Mouse (Mus musculus): ENCODE results near the gene Smim10l2a.
A peak's percentile ranks its signal among the peaks of the same experiment; 100 is the strongest.

Gene Smim10l2a

GRCm38 (mm10) chrX:56374431-56375128, at the start of gene Smim10l2a:
TSS of gene Smim10l2a (plus strand) at chrX:56374586.
- DNase-seq (ENCODE audit: low spot score), result peak; percentile 23

DNA sequence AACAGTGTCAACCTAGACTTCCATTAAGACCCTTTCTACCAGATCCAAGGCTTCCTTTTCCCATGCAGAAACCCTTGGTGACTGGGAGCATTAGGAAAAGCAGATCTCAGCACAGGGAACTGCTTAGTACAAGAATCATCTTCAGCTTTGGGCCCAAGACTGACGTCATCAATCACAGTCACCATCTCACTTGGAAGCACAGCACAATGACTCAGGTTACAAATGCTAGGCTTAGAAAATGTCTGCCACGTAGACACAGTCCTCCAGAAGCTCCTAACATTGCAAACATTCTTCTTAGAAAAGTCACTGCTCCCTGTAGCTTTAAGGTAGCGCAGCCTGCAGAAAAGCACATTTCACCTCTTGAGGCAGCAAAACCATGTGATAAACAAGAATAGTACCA, 42.3 kb upstream of the Smim10l2a start:
- DNase-seq (ENCODE audit: low spot score), result no peak

DNA sequence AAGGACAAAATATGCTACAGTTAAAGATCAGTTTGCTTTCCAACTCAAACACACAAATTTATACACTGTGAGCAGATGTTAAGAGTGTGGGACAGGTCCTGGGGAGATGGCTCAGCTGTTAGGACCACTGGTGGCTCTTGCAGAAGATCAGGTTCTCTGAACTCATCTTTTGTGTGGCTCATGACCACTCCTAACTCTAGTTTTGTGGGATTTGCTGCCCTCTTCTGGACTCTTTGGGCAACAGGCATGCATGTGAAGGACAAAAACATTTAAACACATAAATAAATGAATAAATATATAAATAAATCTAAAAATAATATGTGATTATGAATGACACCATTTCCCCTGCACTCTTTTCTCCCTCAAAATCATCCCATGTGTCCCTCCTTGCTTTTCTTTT, 34.1 kb upstream of the Smim10l2a start:
- DNase-seq (ENCODE audit: low spot score), result no peak

GRCm38 (mm10) chrX:56342921-56343320, 31.5 kb upstream of the Smim10l2a start:
- no peak for DNase-seq (ENCODE audit: low spot score)

GRCm38 (mm10) chrX:56346176-56346931, 28.0 kb upstream of the Smim10l2a start, which contains the start of gene Zfp449:
TSS of gene Zfp449 (plus strand) at chrX:56346400.
- DNase-seq (ENCODE audit: low spot score), result peak; percentile 60

- peak; percentile 9 for DNase-seq (ENCODE audit: low spot score)
These were observed 27.5 kb upstream of the Smim10l2a start for GRCm38 (mm10) chrX:56346932-56347253.

DNA sequence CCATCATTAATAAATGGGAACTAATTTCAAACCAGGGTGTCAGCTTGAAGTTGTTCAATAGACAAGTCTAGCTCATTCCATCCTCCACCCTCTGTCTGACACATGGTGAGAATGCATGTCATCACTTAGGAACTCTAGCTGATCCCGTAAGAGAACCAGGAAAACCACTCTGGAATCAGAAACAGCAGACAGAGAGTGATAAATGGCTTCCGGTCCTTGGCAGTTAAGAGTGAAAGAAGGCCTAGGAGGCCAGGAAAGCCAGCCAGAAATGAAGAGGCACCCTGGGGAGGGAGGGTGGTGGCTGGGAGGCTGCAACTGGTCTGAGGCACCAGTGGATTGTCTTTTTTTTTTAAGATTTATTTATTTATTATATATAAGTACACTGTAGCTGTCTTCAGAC, 6.5 kb downstream of the Smim10l2a start:
- no peak for DNase-seq (ENCODE audit: low spot score)

DNA sequence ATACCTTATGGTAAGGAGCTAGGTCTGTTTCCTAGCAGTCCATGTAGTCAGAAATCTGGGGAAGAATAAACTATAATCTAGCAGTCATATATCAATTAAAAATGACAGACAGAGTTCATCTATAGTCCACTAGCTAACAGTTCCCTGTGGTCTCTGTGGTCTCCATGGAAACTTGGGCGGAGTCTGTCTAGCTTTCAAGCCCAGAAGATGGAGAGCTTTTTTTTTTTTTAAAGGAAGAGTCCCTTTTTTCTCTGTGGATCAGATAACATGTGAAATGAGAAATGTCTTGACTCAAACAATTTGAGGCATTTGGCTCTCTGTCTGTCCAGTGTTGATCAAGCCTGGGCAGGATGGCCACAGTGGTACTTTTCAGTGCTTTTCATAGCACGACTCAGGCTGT, 9.8 kb downstream of the Smim10l2a start:
- DNase-seq (ENCODE audit: low spot score), result no peak

- no peak for DNase-seq (ENCODE audit: low spot score)
These were observed 30.3 kb downstream of the Smim10l2a start for GRCm38 (mm10) chrX:56404646-56405045.

DNA sequence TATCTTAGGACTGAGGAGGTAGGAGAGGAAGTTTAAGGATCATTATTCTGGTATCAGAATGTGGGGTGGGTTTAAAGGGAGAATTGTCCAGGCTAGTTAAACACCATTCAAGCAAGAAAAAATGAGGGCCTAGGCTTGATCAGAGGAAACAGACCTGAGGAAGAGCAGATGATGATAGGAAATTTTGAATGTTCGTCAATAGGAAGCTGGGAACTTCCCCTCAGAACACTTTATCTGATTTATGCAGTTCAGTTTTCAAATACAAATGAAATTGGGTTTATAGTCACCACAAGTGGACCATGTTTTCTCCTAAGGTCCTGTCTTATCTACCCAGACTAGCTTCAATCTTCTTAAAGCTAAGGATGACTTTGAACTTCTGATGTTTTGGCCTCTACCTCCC, 31.1 kb downstream of the Smim10l2a start:
- DNase-seq (ENCODE audit: low spot score), result no peak

GRCm38 (mm10) chrX:56406128-56406527, 31.7 kb downstream of the Smim10l2a start:
- DNase-seq (ENCODE audit: low spot score), result no peak

GRCm38 (mm10) chrX:56416277-56416676, 41.9 kb downstream of the Smim10l2a start:
- DNase-seq (ENCODE audit: low spot score), result no peak

DNA sequence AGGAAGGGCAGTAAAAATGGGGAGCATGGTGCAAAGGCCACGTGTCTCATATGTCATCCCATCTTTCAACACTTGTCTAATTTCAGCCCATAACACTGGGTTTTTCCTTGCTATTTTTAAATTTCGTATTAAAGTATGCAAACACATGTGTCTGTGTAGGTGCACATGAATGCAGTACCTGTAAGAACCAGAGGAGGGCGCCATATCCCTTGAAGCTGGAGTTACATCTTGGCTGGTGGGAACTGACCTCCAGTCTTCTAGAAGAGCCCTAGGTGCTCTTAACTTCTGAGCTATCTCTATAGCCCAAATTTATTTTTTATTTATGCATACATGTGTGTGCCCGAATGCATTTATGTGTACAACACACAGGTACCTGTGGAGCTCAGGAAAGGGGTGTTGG, 43.2 kb downstream of the Smim10l2a start:
- DNase-seq (ENCODE audit: low spot score), result no peak

Data from urinary bladder, postnatal 25 days (tissue).